Mouse (Mus musculus): ENCODE data around the gene Pnmt.

- TF ChIP-seq CTCF (IDR thresholded peaks at IDR 0.05; ENCODE audit: borderline replicate concordance, extremely low read depth, insufficient read depth, insufficient read length) = no peak
- TF ChIP-seq POLR2A (IDR thresholded peaks at IDR 0.05; ENCODE audit: borderline replicate concordance, extremely low read depth, insufficient read depth, insufficient read length, poor library complexity, severe bottlenecking) = no peak
Observed at GRCm38 (mm10) chr11:98348083-98348961, 37.9 kb upstream of the Pnmt start, which contains the start of gene Ppp1r1b.

Data from brain, embryonic 14.5 days (tissue).